Mouse (Mus musculus): ENCODE data around the gene a. TPM values are rescaled to one million over a fixed set of nuclear protein-coding genes. Genes with fewer than 3 reads are reported as not detected.

a gene
- polyA plus RNA-seq, 1 experiment from 2014 or later: 1.1 TPM

GRCm38 (mm10) chr2:155056076-155056578, 264.9 kb downstream of the a start:
- Histone ChIP-seq H3K4me3 (ENCODE audit: low read length) (no peak overlapping the region), H3K27ac (ENCODE audit: low read depth, low read length) (no peak overlapping the region), H3K27me3 (replicated peaks; ENCODE audit: control insufficient read depth, insufficient read depth, low read length) (no peaks in the 10 kb centered on the region), H3K9ac (ENCODE audit: low read depth, low read length) (no peak overlapping the region), H3K36me3 (ENCODE audit: control insufficient read depth, insufficient read depth, low read length) (no peaks in the 10 kb centered on the region; the same call in 1 of the 2 replicates), H3K4me1 (ENCODE audit: control insufficient read depth, insufficient read depth, low read depth, low read length) (no peaks in the 10 kb centered on the region; the same call in 1 of the 2 replicates), H3K4me2 (ENCODE audit: low read length) (no peak overlapping the region), H3K9me3 (ENCODE audit: control insufficient read depth, low read length) (no peaks in the 10 kb centered on the region)
- no peak for ATAC-seq
- 84% methylated on average over 5 of the region's 5 CpGs for WGBS

DNA sequence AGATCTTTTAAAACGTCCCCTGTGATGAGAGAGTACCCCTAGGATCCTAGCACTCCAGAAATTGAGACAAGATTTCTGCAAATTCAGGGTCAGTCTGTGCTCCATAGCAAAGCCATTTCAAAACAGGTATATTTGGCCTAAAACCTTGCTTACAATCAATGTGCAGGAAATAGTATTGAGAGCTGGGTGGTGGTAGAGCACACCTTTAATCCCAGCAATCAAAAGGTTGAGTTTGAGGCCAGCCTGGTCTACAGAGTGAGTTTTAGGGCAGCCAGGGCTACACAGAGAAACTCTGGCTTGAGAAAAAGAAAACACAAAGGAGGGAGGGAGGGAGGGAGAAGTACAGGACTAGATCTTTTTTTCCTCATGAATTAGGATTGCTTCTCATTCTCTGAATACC, 266.2 kb downstream of the a start:
- no peak for ATAC-seq
- Histone ChIP-seq H3K4me2 (ENCODE audit: low read length) (no peak overlapping the region), H3K9ac (ENCODE audit: low read depth, low read length) (no peak overlapping the region), H3K27me3 (replicated peaks; ENCODE audit: control insufficient read depth, insufficient read depth, low read length) (no peaks in the 10 kb centered on the region), H3K9me3 (ENCODE audit: control insufficient read depth, low read length) (no peaks in the 10 kb centered on the region), H3K36me3 (ENCODE audit: control insufficient read depth, insufficient read depth, low read length) (peaks cover 3% of the 10 kb centered on the region; the same call in 1 of the 2 replicates), H3K4me1 (ENCODE audit: control insufficient read depth, insufficient read depth, low read depth, low read length) (no peaks in the 10 kb centered on the region), H3K4me3 (ENCODE audit: low read length) (no peak overlapping the region), H3K27ac (ENCODE audit: low read depth, low read length) (no peak overlapping the region)
- WGBS: 84% methylated on average over 1 of the region's 1 CpGs

DNA sequence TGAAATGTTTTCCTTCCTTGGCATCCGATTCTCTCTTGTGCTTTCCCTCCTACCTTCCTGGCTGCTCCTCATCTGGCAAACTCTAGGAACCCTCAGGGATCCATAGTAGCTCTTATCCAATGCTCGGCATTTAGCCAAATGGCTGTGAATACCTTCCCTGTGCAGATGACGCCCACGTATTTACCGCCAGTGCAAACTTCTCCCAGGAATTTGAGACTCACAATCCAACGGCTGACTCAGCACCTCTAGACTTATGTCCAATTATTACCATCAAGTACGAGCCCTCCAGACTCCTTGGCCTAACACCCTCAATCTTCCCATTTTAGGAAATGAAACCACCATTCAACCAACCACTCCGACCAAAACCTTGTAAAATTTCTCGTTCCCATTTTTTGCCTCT, 279.8 kb downstream of the a start:
- Histone ChIP-seq H3K4me1 (ENCODE audit: control insufficient read depth, insufficient read depth, low read depth, low read length) (peaks cover 20% of the 10 kb centered on the region), H3K4me3 (ENCODE audit: low read length) (no peak overlapping the region), H3K4me2 (ENCODE audit: low read length) (no peak overlapping the region), H3K9ac (ENCODE audit: low read depth, low read length) (no peak overlapping the region), H3K9me3 (ENCODE audit: control insufficient read depth, low read length) (no peaks in the 10 kb centered on the region), H3K27me3 (replicated peaks; ENCODE audit: control insufficient read depth, insufficient read depth, low read length) (no peaks in the 10 kb centered on the region), H3K27ac (ENCODE audit: low read depth, low read length) (no peak overlapping the region), H3K36me3 (ENCODE audit: control insufficient read depth, insufficient read depth, low read length) (peaks cover 11% of the 10 kb centered on the region)
- 83% methylated on average over 9 of the region's 9 CpGs for WGBS
- no peak for ATAC-seq

DNA sequence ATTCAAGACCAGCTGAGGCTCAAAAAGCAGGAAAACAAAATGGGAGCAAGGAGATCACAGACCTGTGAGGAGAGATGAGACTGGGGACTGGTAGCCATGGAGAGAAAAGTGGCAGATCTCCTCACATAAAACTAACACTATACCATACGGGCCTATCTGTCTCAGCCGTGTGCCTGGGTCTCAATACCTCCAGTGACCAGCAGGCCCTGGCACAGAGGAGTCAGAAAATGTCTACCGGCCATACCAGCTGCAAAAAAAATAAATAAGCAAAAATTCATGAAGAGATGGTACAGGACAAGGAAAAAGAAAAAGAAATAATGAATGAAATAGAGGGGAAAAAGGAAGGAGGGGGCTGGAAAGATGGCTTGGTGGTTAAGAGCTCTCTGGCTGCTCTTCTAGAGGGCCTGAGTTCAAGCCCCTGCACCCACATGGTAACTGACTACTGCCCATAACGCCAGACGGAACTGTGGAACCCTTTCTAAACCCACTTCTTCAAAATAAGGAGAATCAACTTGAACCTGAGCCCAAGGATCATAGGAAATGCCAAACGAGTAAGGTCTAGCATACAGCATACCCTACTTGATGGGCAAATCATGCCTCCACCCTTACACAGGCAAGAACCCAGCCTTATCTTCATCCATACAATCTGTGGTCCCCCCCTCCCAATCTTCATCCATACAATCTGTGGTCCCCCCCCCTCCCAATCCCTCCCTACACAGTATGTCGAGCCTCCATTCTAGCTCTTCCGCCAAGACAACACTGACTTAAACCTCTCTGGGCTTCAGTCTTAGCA, 281.3 kb downstream of the a start:
- H3K27me3 ChIP-seq (replicated peaks; ENCODE audit: control insufficient read depth, insufficient read depth, low read length): no peaks in the 10 kb centered on the region
- no peak for ATAC-seq
- no peak overlapping the region for H3K4me3 ChIP-seq (ENCODE audit: low read length)
- 83% methylated on average over 8 of the region's 8 CpGs for WGBS
- no peak overlapping the region for H3K9ac ChIP-seq (ENCODE audit: low read depth, low read length)
- peaks cover 20% of the 10 kb centered on the region for H3K4me1 ChIP-seq (ENCODE audit: control insufficient read depth, insufficient read depth, low read depth, low read length)
- no peak overlapping the region for H3K27ac ChIP-seq (ENCODE audit: low read depth, low read length)
- no peak overlapping the region; the same call in 1 of the 2 replicates for H3K4me2 ChIP-seq (ENCODE audit: low read length)
- peaks cover 7% of the 10 kb centered on the region for H3K36me3 ChIP-seq (ENCODE audit: control insufficient read depth, insufficient read depth, low read length)
- no peaks in the 10 kb centered on the region for H3K9me3 ChIP-seq (ENCODE audit: control insufficient read depth, low read length)

- Histone ChIP-seq H3K9ac (ENCODE audit: low read depth, low read length) (peak overlapping the region; percentile 84), H3K27me3 (replicated peaks; ENCODE audit: control insufficient read depth, insufficient read depth, low read length) (no peaks in the 10 kb centered on the region), H3K4me2 (ENCODE audit: low read length) (peak overlapping the region; percentile 83), H3K27ac (ENCODE audit: low read depth, low read length) (peak overlapping the region; percentile 87), H3K9me3 (ENCODE audit: control insufficient read depth, low read length) (no peaks in the 10 kb centered on the region), H3K36me3 (ENCODE audit: control insufficient read depth, insufficient read depth, low read length) (no peaks in the 10 kb centered on the region; the same call in 1 of the 2 replicates), H3K4me1 (ENCODE audit: control insufficient read depth, insufficient read depth, low read depth, low read length) (peaks cover 20% of the 10 kb centered on the region), H3K4me3 (ENCODE audit: low read length) (peak overlapping the region; percentile 68)
- WGBS: 26% methylated on average over 3 of the region's 3 CpGs
- ATAC-seq: no peak
Observed at GRCm38 (mm10) chr2:155073347-155073746, 282.1 kb downstream of the a start.

- Histone ChIP-seq H3K36me3 (ENCODE audit: control insufficient read depth, insufficient read depth, low read length) (no peaks in the 10 kb centered on the region), H3K27me3 (replicated peaks; ENCODE audit: control insufficient read depth, insufficient read depth, low read length) (no peaks in the 10 kb centered on the region), H3K9ac (ENCODE audit: low read depth, low read length) (peak within 1 kb of the TSS; percentile 84), H3K9me3 (ENCODE audit: control insufficient read depth, low read length) (no peaks in the 10 kb centered on the region), H3K4me1 (ENCODE audit: control insufficient read depth, insufficient read depth, low read depth, low read length) (peaks cover 20% of the 10 kb centered on the region), H3K27ac (ENCODE audit: low read depth, low read length) (peak within 1 kb of the TSS; percentile 87), H3K4me3 (ENCODE audit: low read length) (peak within 1 kb of the TSS; percentile 68), H3K4me2 (ENCODE audit: low read length) (peak within 1 kb of the TSS; percentile 83)
- WGBS: under 1% methylated on average over 56 of the region's 56 CpGs
- ATAC-seq: peak; percentile 96
Observed at GRCm38 (mm10) chr2:155073978-155074765, 283.0 kb downstream of the a start, which contains the start of gene Ahcy. Ahcy (minus strand) TSS chr2:155074497.

GRCm38 (mm10) chr2:155074766-155075330, 283.6 kb downstream of the a start:
- Histone ChIP-seq H3K4me3 (ENCODE audit: low read length) (peak overlapping the region; percentile 68), H3K9ac (ENCODE audit: low read depth, low read length) (peak overlapping the region; percentile 84), H3K27me3 (replicated peaks; ENCODE audit: control insufficient read depth, insufficient read depth, low read length) (no peaks in the 10 kb centered on the region), H3K27ac (ENCODE audit: low read depth, low read length) (peak overlapping the region; percentile 87), H3K9me3 (ENCODE audit: control insufficient read depth, low read length) (no peaks in the 10 kb centered on the region), H3K4me2 (ENCODE audit: low read length) (peak overlapping the region; percentile 83), H3K36me3 (ENCODE audit: control insufficient read depth, insufficient read depth, low read length) (no peaks in the 10 kb centered on the region), H3K4me1 (ENCODE audit: control insufficient read depth, insufficient read depth, low read depth, low read length) (peaks cover 20% of the 10 kb centered on the region)
- 18% methylated on average over 12 of the region's 12 CpGs for WGBS
- peak; percentile 32 for ATAC-seq

DNA sequence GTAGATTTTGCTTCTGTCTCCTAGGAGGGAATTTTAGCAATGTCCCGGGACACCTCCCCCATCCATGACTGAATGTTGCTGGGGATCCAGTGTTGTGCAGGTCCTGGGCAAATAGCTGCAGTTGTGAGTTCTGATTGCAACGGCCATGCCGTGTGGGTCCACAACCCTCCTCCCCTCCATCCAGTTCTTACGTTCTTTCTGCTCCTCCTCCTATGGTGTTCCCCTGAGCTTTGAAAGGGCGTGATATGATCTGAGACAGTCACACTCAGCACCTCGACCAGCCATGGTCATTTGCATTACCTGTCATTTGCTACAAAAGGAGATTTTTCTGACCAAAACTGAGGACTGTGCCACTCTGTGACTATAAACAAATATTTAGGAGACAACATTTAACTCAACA, 284.4 kb downstream of the a start:
- H3K9me3 ChIP-seq (ENCODE audit: control insufficient read depth, low read length): no peaks in the 10 kb centered on the region
- ATAC-seq: no peak
- no peak overlapping the region for H3K27ac ChIP-seq (ENCODE audit: low read depth, low read length)
- no peaks in the 10 kb centered on the region for H3K27me3 ChIP-seq (replicated peaks; ENCODE audit: control insufficient read depth, insufficient read depth, low read length)
- no peaks in the 10 kb centered on the region for H3K36me3 ChIP-seq (ENCODE audit: control insufficient read depth, insufficient read depth, low read length)
- H3K4me1 ChIP-seq (ENCODE audit: control insufficient read depth, insufficient read depth, low read depth, low read length): peaks cover 20% of the 10 kb centered on the region
- H3K9ac ChIP-seq (ENCODE audit: low read depth, low read length): no peak overlapping the region
- H3K4me2 ChIP-seq (ENCODE audit: low read length): no peak overlapping the region
- 84% methylated on average over 6 of the region's 6 CpGs for WGBS
- H3K4me3 ChIP-seq (ENCODE audit: low read length): no peak overlapping the region
